Mouse (Mus musculus): Measurements from ENCODE around the gene Ssna1. TPM values are rescaled to one million over a fixed set of nuclear protein-coding genes. Genes with fewer than 3 reads are reported as not detected.

Ssna1 gene
- polyA plus RNA-seq (2017; shearing (Covaris generic)) = 100 to 1,000 TPM; 117 to 137 TPM

GRCm38 (mm10) chr2:25271827-25272511, at the start of gene Ssna1, which contains the start of gene Anapc2:
Gene Ssna1, minus strand, starts transcription at chr2:25272438.
Gene Anapc2, plus strand, starts transcription at chr2:25272478.

GRCm38 (mm10) chr2:25318971-25319773, 46.9 kb upstream of the Ssna1 start, which contains the start of gene Grin1:
Gene Grin1, minus strand, starts transcription at chr2:25319187.

GRCm38 (mm10) chr2:25289651-25290050, 17.4 kb upstream of the Ssna1 start, which contains the start of gene Lrrc26:
Gene Lrrc26, plus strand, starts transcription at chr2:25289915.

GRCm38 (mm10) chr2:25287927-25288649, 15.8 kb upstream of the Ssna1 start, which contains the start of gene Tmem210:
Gene Tmem210, plus strand, starts transcription at chr2:25288145.

GRCm38 (mm10) chr2:25262291-25262767, 9.9 kb downstream of the Ssna1 start, which contains the start of gene Tprn:
Gene Tprn, plus strand, starts transcription at chr2:25262618.

GRCm38 (mm10) chr2:25255284-25255779, 16.9 kb downstream of the Ssna1 start, which contains the start of gene Tmem203:
Gene Tmem203, plus strand, starts transcription at chr2:25255439.

GRCm38 (mm10) chr2:25246183-25247072, 25.8 kb downstream of the Ssna1 start, which contains the start of gene AL732309.1:
Gene AL732309.1, minus strand, starts transcription at chr2:25246863.

GRCm38 (mm10) chr2:25242101-25242506, 30.1 kb downstream of the Ssna1 start, which contains the start of the genes Rnf208 and Cysrt1:
Gene Rnf208, plus strand, starts transcription at chr2:25242255.
Gene Cysrt1, minus strand, starts transcription at chr2:25242452.

GRCm38 (mm10) chr2:25236614-25237013, 35.6 kb downstream of the Ssna1 start, which contains the start of gene Rnf224:
Gene Rnf224, minus strand, starts transcription at chr2:25236787.

GRCm38 (mm10) chr2:25234050-25234449, 38.2 kb downstream of the Ssna1 start, which contains the start of gene Slc34a3:
Gene Slc34a3, minus strand, starts transcription at chr2:25234364.

GRCm38 (mm10) chr2:25224492-25224765, 47.8 kb downstream of the Ssna1 start, which contains the start of gene Tubb4b:
Gene Tubb4b, minus strand, starts transcription at chr2:25224702.

Other genes starting within 250 kb of the Ssna1 start
- 10 to 100 TPM; 35.8 to 65.7 TPM for gene Nsmf, start 218.1 kb downstream of the Ssna1 start, polyA plus RNA-seq (2017; shearing (Covaris generic))
- 1 to 10 TPM; 1.1 to 2.4 TPM for gene Entpd8, start 192.1 kb downstream of the Ssna1 start, polyA plus RNA-seq (2017; shearing (Covaris generic))
- gene Noxa1, start 177.3 kb downstream of the Ssna1 start, polyA plus RNA-seq (2017; shearing (Covaris generic)) = 10 to 100 TPM in 1 of 2 experiments, 1 to 10 TPM in 1; 3.2 to 10.1 TPM
- gene Nrarp, start 91.7 kb downstream of the Ssna1 start, polyA plus RNA-seq (2017; shearing (Covaris generic)) = 1 to 10 TPM; 4.9 to 8.7 TPM
- 100 to 1,000 TPM; 105 to 119 TPM for gene Tor4a, start 75.6 kb downstream of the Ssna1 start, polyA plus RNA-seq (2017; shearing (Covaris generic))
- 100 to 1,000 TPM; 141 to 186 TPM for gene Nelfb, start 60.9 kb downstream of the Ssna1 start, polyA plus RNA-seq (2017; shearing (Covaris generic))
- gene Stpg3, start 57.8 kb downstream of the Ssna1 start, polyA plus RNA-seq (2017; shearing (Covaris generic)) = 1 to 10 TPM in 1 of 2 experiments, under 1 TPM in 1; 0.29 to 1.4 TPM
- under 1 TPM; 0.27 to 0.54 TPM for gene Fam166a, start 53.7 kb downstream of the Ssna1 start, polyA plus RNA-seq (2017; shearing (Covaris generic))
- 100 to 1,000 TPM; 172 to 185 TPM for gene Tubb4b, start 47.7 kb downstream of the Ssna1 start, polyA plus RNA-seq (2017; shearing (Covaris generic))
- gene Slc34a3, start 38.1 kb downstream of the Ssna1 start, polyA plus RNA-seq (2017; shearing (Covaris generic)) = not detected
- not detected for gene Rnf224, start 35.7 kb downstream of the Ssna1 start, polyA plus RNA-seq (2017; shearing (Covaris generic))
- 1 to 10 TPM; 1.2 to 2.0 TPM for gene Rnf208, start 30.2 kb downstream of the Ssna1 start, polyA plus RNA-seq (2017; shearing (Covaris generic))
- gene Cysrt1, start 30.0 kb downstream of the Ssna1 start, polyA plus RNA-seq (2017; shearing (Covaris generic)) = not detected
- 10 to 100 TPM in 1 of 2 experiments, 1 to 10 TPM in 1; 6.2 to 11.9 TPM for gene AL732309.1, start 25.6 kb downstream of the Ssna1 start, polyA plus RNA-seq (2017; shearing (Covaris generic))
- 10 to 100 TPM; 20.6 to 22.0 TPM for gene Tmem203, start 17.0 kb downstream of the Ssna1 start, polyA plus RNA-seq (2017; shearing (Covaris generic))
- gene Tprn, start 9.8 kb downstream of the Ssna1 start, polyA plus RNA-seq (2017; shearing (Covaris generic)) = 10 to 100 TPM; 17.1 to 22.4 TPM
- 100 to 1,000 TPM in 1 of 2 experiments, 10 to 100 TPM in 1; 94.3 to 117 TPM for gene Anapc2, start within 50 bp of the Ssna1 start, polyA plus RNA-seq (2017; shearing (Covaris generic))
- gene Tmem210, start 15.7 kb upstream of the Ssna1 start, polyA plus RNA-seq (2017; shearing (Covaris generic)) = not detected
- 1 to 10 TPM in 1 of 2 experiments, not detected in 1; 4.0 TPM for gene Lrrc26, start 17.5 kb upstream of the Ssna1 start, polyA plus RNA-seq (2017; shearing (Covaris generic))
- gene Grin1, start 46.7 kb upstream of the Ssna1 start, polyA plus RNA-seq (2017; shearing (Covaris generic)) = under 1 TPM; 0.41 to 0.78 TPM
- gene Man1b1, start 59.9 kb upstream of the Ssna1 start, polyA plus RNA-seq (2017; shearing (Covaris generic)) = 10 to 100 TPM; 21.9 to 32.4 TPM
- 10 to 100 TPM; 21.7 to 25.4 TPM for gene Dpp7, start 83.9 kb upstream of the Ssna1 start, polyA plus RNA-seq (2017; shearing (Covaris generic))
- 10 to 100 TPM; 30.5 to 53.8 TPM for gene Uap1l1, start 93.2 kb upstream of the Ssna1 start, polyA plus RNA-seq (2017; shearing (Covaris generic))
- gene Sapcd2, start 99.9 kb upstream of the Ssna1 start, polyA plus RNA-seq (2017; shearing (Covaris generic)) = under 1 TPM in 1 of 2 experiments, not detected in 1; 0.40 TPM
- gene Entpd2, start 123.4 kb upstream of the Ssna1 start, polyA plus RNA-seq (2017; shearing (Covaris generic)) = under 1 TPM in 1 of 2 experiments, not detected in 1; 0.40 TPM
- gene Npdc1, start 126.9 kb upstream of the Ssna1 start, polyA plus RNA-seq (2017; shearing (Covaris generic)) = 1 to 10 TPM; 4.3 to 6.2 TPM
- gene Fut7, start 150.8 kb upstream of the Ssna1 start, polyA plus RNA-seq (2017; shearing (Covaris generic)) = 10 to 100 TPM in 1 of 2 experiments, 1 to 10 TPM in 1; 8.5 to 21.4 TPM
- 10 to 100 TPM; 62.8 to 67.6 TPM for gene Abca2, start 156.3 kb upstream of the Ssna1 start, polyA plus RNA-seq (2017; shearing (Covaris generic))
- gene Clic3, start 184.4 kb upstream of the Ssna1 start, polyA plus RNA-seq (2017; shearing (Covaris generic)) = 1 to 10 TPM; 3.4 to 4.3 TPM
- gene Paxx, start 188.7 kb upstream of the Ssna1 start, polyA plus RNA-seq (2017; shearing (Covaris generic)) = 100 to 1,000 TPM in 1 of 2 experiments, 10 to 100 TPM in 1; 95.5 to 104 TPM
- gene Ptgds, start 197.6 kb upstream of the Ssna1 start, polyA plus RNA-seq (2017; shearing (Covaris generic)) = under 1 TPM in 1 of 2 experiments, not detected in 1; 0.37 TPM
- not detected for gene Lcn12, start 221.5 kb upstream of the Ssna1 start, polyA plus RNA-seq (2017; shearing (Covaris generic))
- gene Fbxw5, start 228.3 kb upstream of the Ssna1 start, polyA plus RNA-seq (2017; shearing (Covaris generic)) = 100 to 1,000 TPM; 107 to 134 TPM
- gene C8g, start 229.3 kb upstream of the Ssna1 start, polyA plus RNA-seq (2017; shearing (Covaris generic)) = 1 to 10 TPM; 7.5 to 9.3 TPM